Mouse (Mus musculus) NIH3T3 (cell line): Measurements from ENCODE around the gene Obscn.
"Not testable (repeated sequence)": the region's sequence is repeated elsewhere in the genome, so short reads cannot be mapped to it uniquely, and the experiment has no call there.

Experiments used
- DNase-seq: peaks from one replicate; pipeline ENCODE4 v3.0.0-alpha.2; 2012; ENCODE audit warnings: low read depth

Obscn gene

GRCm38 (mm10) chr11:58961364-58962177, 174.6 kb downstream of the Obscn start:
- DNase-seq: no peak

- DNase-seq: peak; percentile 89
These were observed 176.2 kb downstream of the Obscn start for GRCm38 (mm10) chr11:58959921-58960465.

- no peak for DNase-seq
These were observed 176.9 kb downstream of the Obscn start for GRCm38 (mm10) chr11:58959186-58959825.

- DNase-seq: no peak
These were observed 177.7 kb downstream of the Obscn start for GRCm38 (mm10) chr11:58958536-58958935.

- no peak for DNase-seq
These were observed 178.8 kb downstream of the Obscn start for GRCm38 (mm10) chr11:58957226-58957914.

GRCm38 (mm10) chr11:58955868-58956257, 180.3 kb downstream of the Obscn start:
- DNase-seq: no peak

- DNase-seq: peak; percentile 49
These were observed 180.9 kb downstream of the Obscn start for GRCm38 (mm10) chr11:58955143-58955867.

GRCm38 (mm10) chr11:58954420-58955142, 181.6 kb downstream of the Obscn start, which contains the start of the genes Hist3h2a and Trim17:
Gene Hist3h2a, plus strand, starts transcription at chr11:58954685.
Gene Trim17, plus strand, starts transcription at chr11:58954685.
- DNase-seq: peak; percentile 92

GRCm38 (mm10) chr11:58954170-58954419, 182.1 kb downstream of the Obscn start:
- not testable (repeated sequence) for DNase-seq

- no peak for DNase-seq
These were observed 182.6 kb downstream of the Obscn start for GRCm38 (mm10) chr11:58953351-58954169.

GRCm38 (mm10) chr11:58951210-58951609, 185.0 kb downstream of the Obscn start:
- DNase-seq: no peak

GRCm38 (mm10) chr11:58949480-58950431, 186.4 kb downstream of the Obscn start:
- DNase-seq: no peak

GRCm38 (mm10) chr11:58948542-58949479, 187.4 kb downstream of the Obscn start, which contains the start of gene Hist3h2ba:
Gene Hist3h2ba, plus strand, starts transcription at chr11:58948920.
- DNase-seq: no peak

GRCm38 (mm10) chr11:58947798-58948528, 188.2 kb downstream of the Obscn start:
- no peak for DNase-seq

GRCm38 (mm10) chr11:58947306-58947705, 188.9 kb downstream of the Obscn start:
- DNase-seq: no peak
